Mouse (Mus musculus): ENCODE measurements around the gene Cdyl2.

GRCm38 (mm10) chr8:116692931-116693330 lies 39.9 kb downstream of the Cdyl2 start:
- TF ChIP-seq EP300 (IDR thresholded peaks at IDR 0.05) (no peak), CTCF (IDR thresholded peaks at IDR 0.05) (no peak)

Data from lung, postnatal 0 days (tissue).